Mouse (Mus musculus): ENCODE results near the gene Rxfp1.
"Not testable (repeated sequence)": the region's sequence is repeated elsewhere in the genome, so short reads cannot be mapped to it uniquely, and the experiment has no call there.

Rxfp1 gene

GRCm38 (mm10) chr3:79737780-79738179 is at the start of gene Rxfp1:
TSS of gene Rxfp1 (minus strand) at chr3:79737880.
- DNase-seq (ENCODE audit: low read depth, low spot score): peak; percentile 43

DNA sequence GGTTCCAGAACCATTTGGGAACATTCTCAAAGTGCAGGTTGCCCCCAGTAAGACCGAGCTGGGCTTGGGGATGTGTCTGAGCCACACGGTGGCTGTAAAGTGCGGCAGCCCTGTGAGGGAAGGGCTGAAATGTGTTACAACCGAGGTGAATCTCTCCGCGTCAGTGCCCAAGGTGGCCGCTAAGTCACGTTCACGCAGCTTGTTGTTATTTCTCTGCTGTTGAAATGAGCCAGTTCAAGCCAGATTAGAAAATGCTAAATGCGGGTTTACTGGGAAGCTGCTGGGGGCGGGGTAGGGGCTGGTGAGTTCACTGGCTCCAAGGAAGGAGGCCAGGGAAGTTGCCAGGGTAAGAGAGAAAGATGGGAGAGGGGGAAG is 46.7 kb upstream of the Rxfp1 start:
- DNase-seq (ENCODE audit: low read depth, low spot score): no peak

GRCm38 (mm10) chr3:79783630-79784361 is 46.1 kb upstream of the Rxfp1 start:
- DNase-seq (ENCODE audit: low read depth, low spot score): no peak

GRCm38 (mm10) chr3:79772701-79773100 is 35.0 kb upstream of the Rxfp1 start:
- no peak for DNase-seq (ENCODE audit: low read depth, low spot score)

DNA sequence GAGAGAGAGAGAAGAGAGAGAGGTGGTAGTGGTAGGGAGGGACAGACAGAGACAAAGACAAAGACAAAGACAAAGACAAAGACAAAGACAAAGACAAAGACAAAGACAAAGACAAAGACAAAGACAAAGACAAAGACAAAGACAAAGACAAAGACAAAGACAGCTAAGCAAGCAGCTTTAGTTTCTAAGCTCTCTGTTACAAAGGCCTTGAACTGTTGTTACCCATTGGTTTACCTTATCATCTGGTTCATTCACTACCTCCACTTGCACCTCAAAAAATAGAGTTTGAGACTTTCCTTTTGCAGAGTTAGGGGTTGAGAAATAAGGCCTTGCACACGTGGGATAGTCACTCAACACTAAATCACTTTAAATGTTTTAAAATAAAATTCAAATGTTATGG is 16.1 kb upstream of the Rxfp1 start:
- no peak for DNase-seq (ENCODE audit: low read depth, low spot score)

DNA sequence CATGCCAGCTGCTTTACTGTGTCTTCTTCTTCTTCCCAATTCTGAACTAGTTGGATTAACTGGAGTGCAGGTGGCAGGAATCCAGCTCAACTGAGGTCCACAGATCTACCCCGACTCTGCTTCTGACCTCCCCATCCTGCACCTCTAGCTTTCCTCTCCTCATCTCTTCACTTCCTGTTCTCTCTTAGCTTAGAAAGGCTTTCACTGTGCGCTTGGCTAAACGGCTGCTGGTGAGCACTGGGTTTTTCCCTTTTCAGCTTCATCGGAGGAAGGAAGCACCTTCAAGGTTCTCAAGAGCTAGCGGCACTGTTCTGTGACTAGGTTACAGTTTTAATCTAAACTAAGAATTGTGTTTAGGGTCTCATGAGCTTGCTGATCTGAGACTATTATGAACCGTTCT is 8.9 kb upstream of the Rxfp1 start:
- no peak for DNase-seq (ENCODE audit: low read depth, low spot score)

GRCm38 (mm10) chr3:79745101-79745500 is 7.4 kb upstream of the Rxfp1 start:
- no peak for DNase-seq (ENCODE audit: low read depth, low spot score)

GRCm38 (mm10) chr3:79744415-79744814 is 6.7 kb upstream of the Rxfp1 start:
- DNase-seq (ENCODE audit: low read depth, low spot score): no peak

GRCm38 (mm10) chr3:79740351-79740750 is 2.7 kb upstream of the Rxfp1 start:
- DNase-seq (ENCODE audit: low read depth, low spot score): no peak

DNA sequence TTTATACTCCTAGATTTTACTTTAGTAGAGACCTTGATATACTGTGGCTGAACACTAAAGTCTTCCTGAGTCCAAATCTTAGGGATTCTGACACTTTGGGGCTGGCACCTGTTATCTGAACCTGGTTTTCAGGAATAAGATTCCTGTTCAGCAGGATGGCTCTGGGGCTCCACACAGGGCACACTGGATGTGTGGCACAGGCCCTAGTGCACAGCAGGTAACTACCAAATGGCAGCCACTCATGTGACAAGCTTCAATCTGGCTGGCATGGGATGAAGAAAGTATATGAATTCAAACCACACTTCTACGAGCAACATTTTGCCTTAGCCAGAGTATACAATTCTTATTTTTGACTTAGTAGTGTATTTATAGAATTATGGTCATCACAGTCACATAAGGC is 771 bp upstream of the Rxfp1 start:
- DNase-seq (ENCODE audit: low read depth, low spot score): no peak

GRCm38 (mm10) chr3:79726506-79727075 is 11.1 kb downstream of the Rxfp1 start:
- DNase-seq (ENCODE audit: low read depth, low spot score): no peak

DNA sequence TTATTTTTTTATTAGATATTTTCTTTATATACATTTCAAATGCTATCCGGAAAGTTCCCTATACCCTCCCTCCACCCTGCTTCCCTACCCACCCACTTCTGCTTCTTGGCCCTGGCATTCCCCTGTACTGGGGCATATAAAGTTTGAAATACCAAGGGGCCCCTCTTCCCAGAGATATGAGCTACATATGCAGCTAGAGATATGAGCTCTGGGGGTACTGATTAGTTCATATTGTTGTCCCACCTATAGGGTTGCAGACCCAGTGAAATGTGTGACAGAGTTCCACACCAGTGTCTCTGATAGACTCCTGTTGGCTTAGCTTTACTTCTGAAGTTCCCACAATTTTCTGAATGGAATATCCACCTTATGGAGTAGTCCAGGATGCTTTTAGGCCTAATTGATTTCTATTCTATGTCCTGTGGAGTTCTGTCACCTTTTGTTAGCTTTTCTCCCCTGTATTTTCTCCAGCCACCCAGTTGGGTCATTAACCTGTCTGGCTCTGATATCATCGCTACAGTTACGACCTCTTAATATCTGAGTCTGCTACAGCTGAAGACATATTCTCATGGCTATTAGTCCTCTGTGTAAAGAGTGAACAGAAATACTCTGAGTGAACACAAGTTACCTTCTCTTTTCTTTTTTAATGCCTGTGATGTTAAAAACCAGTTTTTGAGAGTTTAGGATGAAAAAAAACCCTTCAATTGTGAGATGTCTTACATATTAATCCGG is 16.8 kb downstream of the Rxfp1 start:
- DNase-seq (ENCODE audit: low read depth, low spot score): no peak

GRCm38 (mm10) chr3:79706436-79706835 is 31.2 kb downstream of the Rxfp1 start:
- no peak for DNase-seq (ENCODE audit: low read depth, low spot score)

DNA sequence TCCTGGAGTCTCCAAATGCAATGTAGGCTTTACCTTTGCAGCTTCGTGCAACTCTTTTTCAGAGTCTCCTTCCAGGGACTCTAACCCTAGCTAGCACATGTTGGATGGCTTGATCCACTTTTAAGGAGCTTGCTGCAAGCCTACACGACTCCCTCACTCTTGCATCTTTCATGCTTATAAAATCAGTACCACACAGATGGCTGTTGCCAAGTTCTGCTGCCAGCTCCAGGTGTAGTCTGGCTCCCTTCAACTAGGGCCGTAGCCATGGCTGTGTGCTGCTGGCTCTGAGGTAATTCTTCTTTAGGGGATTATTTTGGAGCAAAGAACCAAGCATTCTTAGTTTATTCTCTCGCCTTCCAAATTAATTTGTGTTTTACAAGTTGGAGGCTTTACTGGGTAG is 34.5 kb downstream of the Rxfp1 start:
- DNase-seq (ENCODE audit: low read depth, low spot score): no peak

GRCm38 (mm10) chr3:79691957-79692356 is 45.7 kb downstream of the Rxfp1 start:
- no peak for DNase-seq (ENCODE audit: low read depth, low spot score)

DNA sequence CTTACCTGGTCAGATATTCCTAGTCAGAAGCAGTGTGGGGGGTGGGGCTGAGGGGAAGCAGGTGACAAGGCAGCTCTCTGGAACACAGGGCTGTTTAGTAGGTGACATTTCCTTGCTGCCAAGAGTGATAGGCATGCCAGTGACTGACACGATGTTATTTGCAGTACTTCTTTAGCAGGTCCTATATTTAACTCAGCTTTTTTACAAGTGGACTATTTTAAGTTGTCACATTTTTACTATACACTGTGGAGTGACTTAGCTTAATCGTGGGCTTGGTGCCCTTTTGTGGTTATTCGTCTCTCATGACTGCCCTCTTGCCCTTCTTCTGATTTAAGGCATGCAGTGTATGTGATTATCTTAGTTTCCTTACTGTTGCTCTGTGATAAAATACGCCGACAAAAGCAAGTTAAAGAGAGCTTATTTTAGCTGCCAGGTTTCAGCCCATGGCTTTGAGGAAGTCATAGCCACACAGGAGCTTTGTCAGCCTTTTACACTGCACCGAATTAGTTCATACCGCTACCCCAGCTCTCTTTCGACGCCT is 47.5 kb downstream of the Rxfp1 start:
- DNase-seq (ENCODE audit: low read depth, low spot score): no peak

GRCm38 (mm10) chr3:79688101-79688500 is 49.6 kb downstream of the Rxfp1 start:
- DNase-seq (ENCODE audit: low read depth, low spot score): not testable (repeated sequence)

DNA sequence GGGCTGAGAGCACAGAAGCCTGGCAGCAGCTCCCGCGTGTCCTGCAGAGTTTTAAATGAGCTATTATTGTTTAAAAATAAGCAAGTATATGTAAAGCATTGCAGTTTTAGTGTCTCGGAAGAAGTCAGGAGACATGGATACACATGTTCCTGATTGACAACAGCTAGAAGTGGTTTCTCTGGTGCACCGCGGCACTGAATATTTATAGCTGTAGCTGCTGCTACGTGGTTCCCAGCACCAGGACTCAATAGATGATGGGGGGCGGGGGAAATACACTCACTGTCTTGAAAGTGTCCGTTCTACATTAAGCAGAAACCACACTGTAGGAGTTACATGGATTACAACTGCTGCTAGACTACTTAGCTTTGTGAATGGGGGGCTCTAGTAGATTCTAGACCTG is 54.2 kb downstream of the Rxfp1 start:
- no peak for DNase-seq (ENCODE audit: low read depth, low spot score)

DNA sequence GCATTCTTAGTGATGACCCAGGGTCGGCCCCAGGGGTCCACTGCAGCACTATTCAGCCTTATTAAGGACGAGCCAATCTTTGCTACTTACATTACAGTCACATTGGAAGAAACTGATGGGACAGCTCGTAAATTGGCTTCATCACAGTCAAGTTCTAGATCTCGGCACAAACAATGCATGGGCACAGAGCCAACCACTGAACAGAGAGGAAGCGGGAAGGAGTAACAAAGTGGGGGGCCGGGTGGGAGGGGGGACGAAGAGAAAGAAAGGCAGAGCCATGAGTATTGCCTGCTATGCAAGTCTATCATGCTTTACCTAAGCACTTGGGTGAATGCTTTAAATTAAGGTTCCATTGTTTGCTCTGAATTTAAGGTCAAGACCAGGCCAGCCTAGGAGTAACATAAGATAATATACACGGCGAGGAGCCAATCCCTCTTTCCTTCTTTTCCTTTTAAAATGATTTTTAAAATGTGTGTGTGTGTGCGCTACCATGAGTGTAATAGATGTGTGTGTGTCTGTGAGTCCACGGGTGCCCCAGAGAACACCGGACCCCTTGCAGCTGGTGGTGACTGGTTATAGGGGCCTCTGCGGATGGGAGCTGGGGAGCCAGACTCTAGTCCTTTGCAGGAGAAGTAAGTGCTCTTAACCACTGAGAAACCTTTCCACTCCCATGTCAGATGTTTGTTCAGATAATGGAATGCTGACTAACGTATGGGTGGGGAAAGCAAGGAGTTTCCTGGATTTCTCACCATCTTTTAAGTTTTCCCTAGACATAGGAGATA is 55.1 kb downstream of the Rxfp1 start:
- peak; percentile 10 for DNase-seq (ENCODE audit: low read depth, low spot score)

GRCm38 (mm10) chr3:79676411-79676810 is 61.3 kb downstream of the Rxfp1 start:
- DNase-seq (ENCODE audit: low read depth, low spot score): no peak

GRCm38 (mm10) chr3:79674641-79675040 is 63.0 kb downstream of the Rxfp1 start:
- no peak for DNase-seq (ENCODE audit: low read depth, low spot score)

GRCm38 (mm10) chr3:79673082-79673481 is 64.6 kb downstream of the Rxfp1 start:
- DNase-seq (ENCODE audit: low read depth, low spot score): peak; percentile 88

All from 3T3-L1 (cell line).